Mouse (Mus musculus) ES-E14 (cell line): ENCODE results near the gene Wars. TPM values are rescaled to one million over a fixed set of nuclear protein-coding genes. Genes with fewer than 3 reads are reported as not detected.

Source experiments
- DNase-seq: peaks from one replicate; pipeline ENCODE4 v3.0.0-alpha.2; 2013; ENCODE audit warnings: low read depth, low spot score
- H3K27ac ChIP-seq: 2 replicates; pipeline ENCODE4 v1.5.1; 2012; ENCODE audit warnings: low read depth, mild to moderate bottlenecking, low read length, moderate library complexity, mixed read lengths; ENCODE audit not compliant: poor library complexity, insufficient read depth, severe bottlenecking
- H3K36me3 ChIP-seq: 2 replicates; pipeline ENCODE4 v1.6.1; 2012; ENCODE audit warnings: mild to moderate bottlenecking, low read length, moderate library complexity, mixed read lengths; ENCODE audit not compliant: control insufficient read depth, poor library complexity, insufficient read depth, severe bottlenecking
- H3K4me1 ChIP-seq, 2 experiments: fragments of 150-350 bp in 1 of 2; sonication (generic) in 1 of 2; 2 replicates each; pipeline ENCODE4 v1.6.1; 2012; ENCODE audit warnings: low read length in 2 of 2, mild to moderate bottlenecking in 1 of 2, mixed read lengths in 1 of 2; ENCODE audit not compliant: control insufficient read depth in 2 of 2, insufficient read depth in 2 of 2, poor library complexity in 1 of 2
- H3K4me3 ChIP-seq, 2 experiments: fragments of 150-350 bp in 1 of 2; sonication (generic) in 1 of 2; 2 replicates each; pipeline ENCODE4 v1.5.1; 2012; ENCODE audit warnings: low read length in 2 of 2, low read depth in 1 of 2, mild to moderate bottlenecking in 1 of 2, mixed read lengths in 1 of 2; ENCODE audit not compliant: insufficient read depth in 1 of 2, poor library complexity in 1 of 2, severe bottlenecking in 1 of 2
- H3K9ac ChIP-seq: 2 replicates; pipeline ENCODE4 v1.6.1; 2012; ENCODE audit warnings: low read depth, mild to moderate bottlenecking, low read length, mixed read lengths; ENCODE audit not compliant: poor library complexity, insufficient read depth, severe bottlenecking
- H3K9me3 ChIP-seq: fragments of 150-350 bp; sonication (generic); 2 replicates; pipeline ENCODE4 v1.6.1; 2012; ENCODE audit warnings: low read depth, mild to moderate bottlenecking, low read length; ENCODE audit not compliant: control insufficient read depth, insufficient read depth
- CHD2 ChIP-seq: IDR thresholded peaks from 2 replicates; pipeline ENCODE4 v1.6.1; 2014; ENCODE audit warnings: mild to moderate bottlenecking, low read depth, low read length, inconsistent platforms
- HCFC1 ChIP-seq: IDR thresholded peaks from 2 replicates; pipeline ENCODE4 v1.6.1; 2012; ENCODE audit warnings: low read length, inconsistent platforms, borderline replicate concordance; ENCODE audit not compliant: insufficient read depth
- MAFK ChIP-seq: IDR thresholded peaks from 2 replicates; pipeline ENCODE4 v1.6.1; 2014; ENCODE audit warnings: mild to moderate bottlenecking, low read depth, low read length, inconsistent platforms; ENCODE audit not compliant: insufficient read depth
- ZC3H11A ChIP-seq: IDR thresholded peaks from 2 replicates; pipeline ENCODE4 v1.6.1; 2012; ENCODE audit warnings: low read depth, mild to moderate bottlenecking, inconsistent platforms, low read length, borderline replicate concordance
- ZNF384 ChIP-seq: IDR thresholded peaks from 2 replicates; pipeline ENCODE4 v1.6.1; 2012; ENCODE audit warnings: low read depth, low read length, inconsistent platforms
- in situ Hi-C, 2 experiments: fragments of 600-800 bp; cut with MboI; formaldehyde crosslinking; loops; one replicate each; pipeline ENCODE4 v1.15.1; 2025; ENCODE audit warnings: low sequenced_read_pairs in 2 of 2, inconsistent platforms in 1 of 2; ENCODE audit not compliant: unreplicated experiment in 2 of 2
- total RNA-seq: library from RNA; depleted of rRNA; stranded (reverse); fragments of 300-350 nt; gene quantifications from 2 replicates; pipeline ENCODE4 v1.2.3, GENCODE M21; 2012

Gene Wars
- total RNA-seq, 1 experiment: 85.2 TPM

- Histone ChIP-seq H3K4me1 (0 out of 4 replicates have a peak, but pooled peaks cover 0 to 4% of the 10 kb centered on the region in 2 experiments), H3K9me3 (no peaks in the 10 kb centered on the region), H3K36me3 (no peaks in the 10 kb centered on the region), H3K27ac (no peak overlapping the region), H3K4me3 (no peak overlapping the region), H3K9ac (no peak overlapping the region)
- no peak for DNase-seq
- in situ Hi-C loops: no loop called here
- TF ChIP-seq HCFC1 (no peak), CHD2 (no peak), ZNF384 (no peak), ZC3H11A (no peak), MAFK (no peak)
These were observed 38.1 kb upstream of the Wars start for GRCm38 (mm10) chr12:108932113-108932512.

GRCm38 (mm10) chr12:108931341-108932053 is 37.5 kb upstream of the Wars start:
- Histone ChIP-seq H3K9ac (no peak overlapping the region), H3K9me3 (no peaks in the 10 kb centered on the region), H3K27ac (no peak overlapping the region), H3K4me1 (0 out of 4 replicates have a peak, but pooled peaks cover 0 to 4% of the 10 kb centered on the region in 2 experiments), H3K4me3 (no peak overlapping the region), H3K36me3 (no peaks in the 10 kb centered on the region)
- in situ Hi-C loops: no loop called here
- DNase-seq: no peak
- TF ChIP-seq ZNF384 (no peak), HCFC1 (no peak), MAFK (no peak), CHD2 (no peak), ZC3H11A (no peak)

- TF ChIP-seq ZNF384: no peak
- no peak for TF ChIP-seq CHD2
- TF ChIP-seq MAFK: no peak
- Histone ChIP-seq H3K27ac (no peak overlapping the region), H3K36me3 (no peaks in the 10 kb centered on the region), H3K9me3 (no peaks in the 10 kb centered on the region), H3K9ac (no peak overlapping the region), H3K4me1 (peaks cover 0 to 10% of the 10 kb centered on the region in 2 experiments; a peak in 2 of 4 replicates), H3K4me3 (no peak overlapping the region)
- in situ Hi-C loops: no loop called here
- no peak for DNase-seq
These were observed 35.5 kb upstream of the Wars start for GRCm38 (mm10) chr12:108929475-108929874.

- DNase-seq: no peak
- Histone ChIP-seq H3K9ac (no peak overlapping the region), H3K9me3 (no peaks in the 10 kb centered on the region), H3K4me1 (peaks cover 0 to 10% of the 10 kb centered on the region in 2 experiments; a peak in 2 of 4 replicates), H3K4me3 (no peak overlapping the region), H3K27ac (no peak overlapping the region), H3K36me3 (peaks cover 4% of the 10 kb centered on the region; the same call in 1 of the 2 replicates)
- TF ChIP-seq ZC3H11A (no peak), ZNF384 (no peak), MAFK (no peak), CHD2 (no peak), HCFC1 (no peak)
- in situ Hi-C loops: no loop called here
These were observed 34.3 kb upstream of the Wars start for GRCm38 (mm10) chr12:108928249-108928648.
